Mouse (Mus musculus): ENCODE measurements around the gene Stab2.

GRCm38 (mm10) chr10:86890166-86890930, 117.5 kb downstream of the Stab2 start:
- TF ChIP-seq CTCF (IDR thresholded peaks at IDR 0.05; ENCODE audit: low read depth): no peak
- TF ChIP-seq EP300 (IDR thresholded peaks at IDR 0.05; ENCODE audit: low read depth): no peak
